Mouse (Mus musculus) thymus, adult 2 months (tissue): ENCODE measurements at regions not wholly inside any gene's neighbourhood (a gene's known extent, or its start where the extent isn't known, plus 50 kb on each side); places are given as distances from the start of the nearest gene placed in this dataset.

Experiments
- DNase-seq: peaks from one replicate; pipeline ENCODE4 v3.0.0; 2021
- H3K27ac ChIP-seq: fragments of 200-500 bp; 2 replicates; pipeline ENCODE4 v1.5.1; 2012; ENCODE audit warnings: low read length, control low read depth; ENCODE audit not compliant: control insufficient read depth, insufficient read depth
- H3K27me3 ChIP-seq: fragments of 200-500 bp; 2 replicates; pipeline ENCODE4 v1.6.1; 2012; ENCODE audit warnings: mild to moderate bottlenecking, low read length, moderate library complexity, mixed read lengths; ENCODE audit not compliant: control insufficient read depth, insufficient read depth
- H3K36me3 ChIP-seq: fragments of 200-500 bp; 2 replicates; pipeline ENCODE4 v1.6.1; 2012; ENCODE audit warnings: mild to moderate bottlenecking, low read length, moderate library complexity; ENCODE audit not compliant: control insufficient read depth, insufficient read depth
- H3K4me1 ChIP-seq: fragments of 200-500 bp; replicated peaks from 2 replicates; pipeline ENCODE4 v1.6.1; 2012; ENCODE audit warnings: low read length; ENCODE audit not compliant: control insufficient read depth, insufficient read depth
- H3K4me3 ChIP-seq: fragments of 200-500 bp; 2 replicates; pipeline ENCODE4 v1.5.1; 2012; ENCODE audit warnings: mild to moderate bottlenecking, low read length, control low read depth, moderate library complexity; ENCODE audit not compliant: control insufficient read depth, insufficient read depth
- CTCF ChIP-seq: fragments of 200-500 bp; IDR thresholded peaks from 2 replicates; pipeline ENCODE4 v1.5.1; 2012; ENCODE audit warnings: mild to moderate bottlenecking, control low read depth, low read length, moderate library complexity, borderline replicate concordance; ENCODE audit not compliant: control insufficient read depth, poor library complexity, insufficient read depth; ENCODE audit errors: extremely low read depth
- POLR2A ChIP-seq: fragments of 200-500 bp; IDR thresholded peaks from 2 replicates; pipeline ENCODE4 v1.6.1; 2012; ENCODE audit warnings: mild to moderate bottlenecking, low read length, control low read depth, moderate library complexity; ENCODE audit not compliant: control insufficient read depth, poor library complexity, insufficient read depth; ENCODE audit errors: extremely low read depth
- WGBS: fragments of 180-500 bp; shearing (Covaris S2); methylation state at CpG from one replicate; pipeline ENCODE4 v1.1.7; 2018; 5-methylcytosine and 5-hydroxymethylcytosine counted together

GRCm38 (mm10) chr2:74032177-74033021 lies 121.3 kb upstream of the Atp5g3 start:
- Histone ChIP-seq H3K27me3 (no peaks in the 10 kb centered on the region), H3K4me1 (no peaks in the 10 kb centered on the region), H3K27ac (no peak overlapping the region), H3K36me3 (no peaks in the 10 kb centered on the region), H3K4me3 (no peak overlapping the region)
- 93% methylated on average over 11 of the region's 11 CpGs for WGBS
- TF ChIP-seq POLR2A (no peak), CTCF (no peak)
- DNase-seq, result no peak

GRCm38 (mm10) chr2:74029938-74030337 lies 118.8 kb upstream of the Atp5g3 start:
- WGBS, result 91% methylated on average over 9 of the region's 9 CpGs
- TF ChIP-seq POLR2A (no peak), CTCF (no peak)
- no peak overlapping the region for H3K27ac ChIP-seq

GRCm38 (mm10) chr2:74027404-74028104 lies 116.4 kb upstream of the Atp5g3 start:
- Histone ChIP-seq H3K36me3 (no peaks in the 10 kb centered on the region), H3K27me3 (no peaks in the 10 kb centered on the region), H3K4me1 (no peaks in the 10 kb centered on the region), H3K27ac (no peak overlapping the region), H3K4me3 (no peak overlapping the region)
- WGBS, result 74% methylated on average over 11 of the region's 11 CpGs
- no peak for DNase-seq
- TF ChIP-seq POLR2A (no peak), CTCF (no peak)

More at GRCm38 (mm10) chr2:74029938-74030337, 118.8 kb upstream of the Atp5g3 start:
- Histone ChIP-seq H3K4me3 (no peak overlapping the region), H3K27me3 (no peaks in the 10 kb centered on the region), H3K36me3 (no peaks in the 10 kb centered on the region), H3K4me1 (no peaks in the 10 kb centered on the region)
- no peak for DNase-seq

DNA sequence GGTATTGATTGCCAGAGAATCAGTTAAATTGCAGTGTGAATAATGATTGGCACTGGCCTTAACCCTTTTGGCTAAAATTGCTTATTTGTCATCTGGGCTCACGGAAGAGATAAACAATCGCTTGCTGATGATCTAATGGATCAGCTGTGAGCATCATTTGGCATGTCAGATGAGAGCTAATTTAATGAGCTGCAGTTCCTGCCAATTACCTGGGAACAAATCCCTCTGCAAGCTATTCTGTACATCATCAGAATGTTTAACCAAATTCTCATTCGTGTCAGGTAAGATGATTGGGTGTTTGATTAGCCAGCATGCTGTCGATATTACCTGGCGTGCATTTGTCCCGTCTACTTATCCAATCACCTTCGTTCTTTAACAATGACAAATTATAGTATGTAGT lies 104.0 kb upstream of the Atp5g3 start:
- Histone ChIP-seq H3K4me3 (no peak overlapping the region), H3K36me3 (no peaks in the 10 kb centered on the region), H3K27ac (no peak overlapping the region), H3K4me1 (no peaks in the 10 kb centered on the region), H3K27me3 (no peaks in the 10 kb centered on the region)
- WGBS, result 93% methylated on average over 7 of the region's 7 CpGs
- TF ChIP-seq CTCF (no peak), POLR2A (no peak)
- no peak for DNase-seq

DNA sequence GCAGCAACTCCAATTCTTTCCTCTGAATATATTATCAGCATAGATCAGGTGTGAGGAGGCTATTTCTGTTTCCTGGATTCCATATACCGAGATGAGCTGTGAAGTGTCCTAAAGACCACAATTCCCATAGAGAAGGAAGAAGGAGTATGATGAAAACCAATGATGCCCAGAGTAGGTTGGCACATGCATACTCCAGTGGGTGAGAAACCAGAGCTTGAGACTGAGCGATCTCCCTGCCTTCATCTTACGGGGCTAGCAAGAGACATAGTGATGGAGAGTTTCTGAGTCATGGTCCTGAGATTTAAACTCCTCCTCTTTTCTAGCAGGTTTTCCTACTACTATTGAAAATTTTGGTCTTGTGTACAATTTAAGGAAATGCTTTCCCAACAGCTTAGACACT lies 103.1 kb upstream of the Atp5g3 start:
- Histone ChIP-seq H3K27ac (no peak overlapping the region), H3K27me3 (no peaks in the 10 kb centered on the region), H3K36me3 (no peaks in the 10 kb centered on the region), H3K4me1 (no peaks in the 10 kb centered on the region), H3K4me3 (no peak overlapping the region)
- 91% methylated on average over 3 of the region's 3 CpGs for WGBS
- no peak for TF ChIP-seq CTCF
- no peak for TF ChIP-seq POLR2A
- DNase-seq, result no peak

- no peak for DNase-seq
- no peaks in the 10 kb centered on the region for H3K27me3 ChIP-seq
- H3K4me3 ChIP-seq, result no peak overlapping the region
- TF ChIP-seq CTCF, result no peak
- TF ChIP-seq POLR2A, result no peak
- H3K36me3 ChIP-seq, result no peaks in the 10 kb centered on the region
- H3K27ac ChIP-seq, result no peak overlapping the region
- no peaks in the 10 kb centered on the region for H3K4me1 ChIP-seq
- 19% methylated on average over 2 of the region's 2 CpGs for WGBS
Observed at GRCm38 (mm10) chr2:73998531-73998930, 87.4 kb upstream of the Atp5g3 start.
